Mouse (Mus musculus) kidney, postnatal 0 days (tissue): ENCODE data around the gene Cyp2s1. TPM values are rescaled to one million over a fixed set of nuclear protein-coding genes. Genes with fewer than 3 reads are reported as not detected.

Experiments used
- ATAC-seq: fragments of 200-750 bp; cut with Nextera tagmentation; replicated peaks from 2 replicates; pipeline ENCODE4 v1.8.0; 2017; ENCODE audit warnings: low read depth, moderate number of reproducible peaks, moderate TSS enrichment, moderate library complexity; ENCODE audit not compliant: low FRiP score
- DNase-seq: peaks from one replicate; pipeline ENCODE4 v3.0.0-alpha.2; 2016; ENCODE audit warnings: low spot score
- H3K27ac ChIP-seq: fragments of 300-500 bp; sonication (generic); 2 replicates; pipeline ENCODE4 v1.5.1; 2014; ENCODE audit warnings: mild to moderate bottlenecking
- H3K27me3 ChIP-seq: fragments of 300-500 bp; sonication (generic); 2 replicates; pipeline ENCODE4 v1.6.1; 2014; ENCODE audit warnings: low read length, mixed read lengths; ENCODE audit not compliant: insufficient read depth
- H3K36me3 ChIP-seq: fragments of 300-500 bp; sonication (generic); 2 replicates; pipeline ENCODE4 v1.6.1; 2014; ENCODE audit warnings: low read length, mixed read lengths; ENCODE audit not compliant: insufficient read depth
- H3K4me1 ChIP-seq: fragments of 300-500 bp; sonication (generic); replicated peaks from 2 replicates; pipeline ENCODE4 v1.6.1; 2014; ENCODE audit warnings: antibody characterized with exemption, low read length, mixed read lengths; ENCODE audit not compliant: insufficient read depth
- H3K4me2 ChIP-seq: fragments of 300-500 bp; sonication (generic); 2 replicates; pipeline ENCODE4 v1.6.1; 2014; ENCODE audit warnings: mild to moderate bottlenecking, low read length, moderate library complexity, mixed read lengths
- H3K4me3 ChIP-seq: fragments of 300-500 bp; sonication (generic); replicated peaks from 2 replicates; pipeline ENCODE4 v1.5.1; 2014; ENCODE audit warnings: low read depth, low read length
- H3K9ac ChIP-seq: fragments of 300-500 bp; sonication (generic); 2 replicates; pipeline ENCODE4 v1.6.1; 2014; ENCODE audit warnings: low read depth, low read length
- H3K9me3 ChIP-seq: fragments of 300-500 bp; sonication (generic); replicated peaks from 2 replicates; pipeline ENCODE4 v1.6.1; 2016; ENCODE audit warnings: low read length, inconsistent platforms, mixed read lengths
- CTCF ChIP-seq: IDR thresholded peaks from 2 replicates; pipeline ENCODE4 v1.5.1; 2016; ENCODE audit warnings: antibody characterized with exemption, low read depth, mild to moderate bottlenecking, moderate library complexity
- WGBS: fragments of 180-500 bp; shearing (Covaris S2); extraction: QIAGEN DNeasy Blood & Tissue Kit; methylation state at CpG from one replicate; pipeline ENCODE4 v1.1.7; 2014; 5-methylcytosine and 5-hydroxymethylcytosine counted together
- polyA plus RNA-seq: library from polyadenylated mRNA; unstranded; fragments of >200 nt; fragmentation: Nextera tagmentation; extraction: Ambion mirVana; gene quantifications from 2 replicates; pipeline ENCODE4 v1.2.1, GENCODE M21; 2015

Gene Cyp2s1
- polyA plus RNA-seq, result 25.4 and 26.7 TPM in 2 replicates

DNA sequence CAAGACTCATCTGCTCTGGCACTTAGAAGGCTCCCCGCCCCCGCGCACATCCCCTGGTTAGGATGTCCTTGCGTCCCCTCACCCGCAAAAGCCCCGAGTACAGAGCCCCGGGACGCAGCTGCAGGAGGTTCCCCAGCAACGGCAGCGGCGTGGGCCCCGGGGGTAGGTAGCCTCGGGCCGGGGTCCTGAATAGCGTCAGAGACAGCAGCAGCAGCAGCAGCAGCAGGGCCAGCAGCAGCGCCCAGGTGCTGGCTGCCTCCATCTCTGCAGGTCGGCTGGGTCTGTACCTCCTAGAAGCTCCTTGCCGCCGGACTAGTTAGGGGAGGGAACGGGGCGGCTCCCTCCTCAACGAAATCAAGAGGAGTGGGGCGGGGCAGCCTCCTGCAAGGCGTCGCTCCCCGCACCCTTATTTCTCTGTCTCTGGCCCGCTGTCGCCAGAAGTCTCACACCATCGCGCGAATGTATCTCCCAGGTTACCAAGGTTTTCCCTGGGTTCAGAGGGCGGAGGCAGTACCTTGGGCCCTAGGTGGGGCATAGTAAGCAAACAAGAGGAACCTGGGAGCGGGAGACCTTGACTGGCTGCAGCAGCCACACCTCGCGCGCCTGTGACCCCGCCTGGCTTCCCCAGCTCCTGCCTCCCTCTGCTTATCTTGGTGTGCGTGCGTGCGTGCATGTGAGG is at the start of gene Cyp2s1:
Gene Cyp2s1 (minus strand): TSS at position 673 of the 679 bp plus-strand sequence.
- peak within 1 kb of the TSS; percentile 57 for H3K4me3 ChIP-seq
- H3K4me1 ChIP-seq, result peaks cover 3% of the 10 kb centered on the region; the same call in 1 of the 2 replicates
- H3K27me3 ChIP-seq, result no peaks in the 10 kb centered on the region
- H3K27ac ChIP-seq, result peak within 1 kb of the TSS; percentile 26; the same call in 1 of the 2 replicates
- DNase-seq (peak; percentile 53), ATAC-seq (peak; percentile 59)
- peak within 1 kb of the TSS; percentile 86 for H3K4me2 ChIP-seq
- no peak for TF ChIP-seq CTCF
- H3K9me3 ChIP-seq, result no peaks in the 10 kb centered on the region
- 1% methylated on average over 40 of the region's 40 CpGs for WGBS
- H3K36me3 ChIP-seq, result no peaks in the 10 kb centered on the region
- H3K9ac ChIP-seq, result peak within 1 kb of the TSS; percentile 76

DNA sequence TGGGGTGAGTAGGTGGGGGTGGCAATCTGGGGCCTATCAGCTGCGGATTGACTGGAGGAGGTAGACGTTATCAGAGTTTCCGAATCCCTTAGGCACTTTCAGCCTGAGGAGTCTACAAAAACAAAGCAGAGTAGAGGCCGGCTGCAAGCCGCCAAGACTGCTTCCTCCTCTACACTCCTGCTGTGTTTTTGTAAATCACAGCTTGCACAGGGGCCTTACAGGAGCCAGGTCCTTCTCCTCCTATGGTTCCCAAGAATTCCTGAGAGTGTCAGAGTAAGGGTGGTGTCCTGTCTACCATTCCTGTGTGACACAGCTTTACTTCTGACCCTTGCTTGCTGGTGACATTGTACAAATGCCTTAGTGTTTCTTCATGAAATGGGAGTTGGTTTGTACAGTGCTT is 48.1 kb upstream of the Cyp2s1 start:
- H3K27ac ChIP-seq, result no peak overlapping the region
- H3K4me3 ChIP-seq, result no peak overlapping the region
- WGBS, result 20% methylated on average over 5 of the region's 5 CpGs
- no peak for ATAC-seq
- DNase-seq, result no peak
- H3K9ac ChIP-seq, result no peak overlapping the region
- TF ChIP-seq CTCF, result no peak
- H3K36me3 ChIP-seq, result no peaks in the 10 kb centered on the region
- H3K4me1 ChIP-seq, result no peaks in the 10 kb centered on the region
- no peaks in the 10 kb centered on the region for H3K9me3 ChIP-seq
- no peak overlapping the region for H3K4me2 ChIP-seq
- no peaks in the 10 kb centered on the region for H3K27me3 ChIP-seq

- WGBS, result 71% methylated on average over 3 of the region's 3 CpGs
- H3K9ac ChIP-seq, result no peak overlapping the region
- no peak for TF ChIP-seq CTCF
- no peak overlapping the region for H3K4me3 ChIP-seq
- no peak for DNase-seq
- H3K4me1 ChIP-seq, result no peaks in the 10 kb centered on the region
- no peaks in the 10 kb centered on the region for H3K9me3 ChIP-seq
- H3K27ac ChIP-seq, result no peak overlapping the region
- no peak for ATAC-seq
- no peaks in the 10 kb centered on the region for H3K36me3 ChIP-seq
- no peak overlapping the region for H3K4me2 ChIP-seq
- H3K27me3 ChIP-seq, result no peaks in the 10 kb centered on the region
Observed at GRCm38 (mm10) chr7:25863756-25864155, 47.0 kb upstream of the Cyp2s1 start.

DNA sequence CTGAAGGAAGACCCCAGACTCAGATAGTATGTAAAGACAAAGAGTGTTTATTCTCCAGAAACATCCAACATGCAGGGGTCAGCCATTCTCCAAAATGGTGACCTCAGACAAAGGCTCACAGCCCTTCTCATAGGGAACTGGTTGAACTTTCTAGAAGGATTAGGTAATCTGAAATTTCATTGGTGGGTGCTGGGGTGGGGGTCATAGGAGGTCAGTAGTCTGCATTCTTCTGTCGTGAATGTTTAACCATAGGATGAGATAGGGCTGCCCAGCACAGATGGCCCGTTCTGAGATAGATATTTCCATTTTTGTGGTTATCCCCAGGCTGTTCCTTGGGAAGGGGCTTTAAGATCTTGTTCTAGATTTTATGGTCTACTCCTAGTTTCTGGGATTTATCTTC is 45.7 kb upstream of the Cyp2s1 start:
- Histone ChIP-seq H3K9me3 (no peaks in the 10 kb centered on the region), H3K4me3 (no peak overlapping the region), H3K36me3 (no peaks in the 10 kb centered on the region), H3K4me1 (no peaks in the 10 kb centered on the region), H3K27ac (no peak overlapping the region), H3K27me3 (no peaks in the 10 kb centered on the region), H3K4me2 (no peak overlapping the region), H3K9ac (no peak overlapping the region)
- 57% methylated on average over 2 of the region's 2 CpGs for WGBS
- no peak for TF ChIP-seq CTCF
- no peak for DNase-seq
- no peak for ATAC-seq

- peak; percentile 49; the same call in 1 of the 2 replicates for TF ChIP-seq CTCF
- H3K9ac ChIP-seq, result no peak overlapping the region
- no peaks in the 10 kb centered on the region for H3K36me3 ChIP-seq
- 29% methylated on average over 9 of the region's 9 CpGs for WGBS
- H3K4me1 ChIP-seq, result no peaks in the 10 kb centered on the region
- ATAC-seq (0 out of 2 replicates have a peak, but pooled peaks have one; percentile 36), DNase-seq (peak; percentile 49)
- H3K27me3 ChIP-seq, result no peaks in the 10 kb centered on the region
- H3K4me2 ChIP-seq, result peak overlapping the region; percentile 30
- H3K9me3 ChIP-seq, result no peaks in the 10 kb centered on the region
- H3K27ac ChIP-seq, result no peak overlapping the region
- no peak overlapping the region for H3K4me3 ChIP-seq
Observed at GRCm38 (mm10) chr7:25859962-25860870, 43.5 kb upstream of the Cyp2s1 start.

DNA sequence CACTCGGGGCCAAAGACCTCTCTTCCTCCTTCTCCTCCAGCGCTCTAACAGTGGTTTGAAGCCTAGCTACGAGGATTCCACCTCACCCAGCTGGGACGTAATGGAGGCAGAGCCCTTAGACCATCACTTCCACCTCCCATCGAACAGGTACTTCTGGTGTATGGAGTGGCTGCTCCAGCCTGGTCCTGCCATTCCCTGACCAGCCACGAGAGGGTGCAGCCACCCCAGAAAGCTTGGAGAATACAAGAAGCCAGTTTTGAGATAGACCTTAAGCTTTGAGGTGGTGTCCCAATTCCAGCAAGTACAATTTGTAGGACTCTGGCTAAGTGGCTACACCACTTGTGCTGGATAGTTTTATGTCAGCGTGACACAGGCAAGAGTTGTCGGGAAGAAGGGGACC is 38.4 kb upstream of the Cyp2s1 start:
- Histone ChIP-seq H3K27me3 (no peaks in the 10 kb centered on the region), H3K4me1 (no peaks in the 10 kb centered on the region), H3K4me2 (no peak overlapping the region), H3K27ac (no peak overlapping the region), H3K9me3 (no peaks in the 10 kb centered on the region), H3K36me3 (no peaks in the 10 kb centered on the region), H3K4me3 (no peak overlapping the region), H3K9ac (no peak overlapping the region)
- DNase-seq (peak; percentile 65), ATAC-seq (no peak; the same call in 1 of the 2 replicates)
- peak; percentile 86 for TF ChIP-seq CTCF
- 40% methylated on average over 8 of the region's 8 CpGs for WGBS
